Mouse (Mus musculus): ENCODE measurements at regions not wholly inside any gene's neighbourhood (a gene's known extent, or its start where the extent isn't known, plus 50 kb on each side); places are given as distances from the start of the nearest gene placed in this dataset.

GRCm38 (mm10) chr13:35226142-35226829 lies 199.4 kb upstream of the Eci2 start:
- TF ChIP-seq POLR2A (IDR thresholded peaks at IDR 0.05; ENCODE audit: low read depth, low read length) = no peak
- no peak for TF ChIP-seq CTCF (IDR thresholded peaks at IDR 0.05; ENCODE audit: extremely low read depth, insufficient read depth, insufficient read length, insufficient replicate concordance)

Data from spleen, adult 2 months (tissue).